Mouse (Mus musculus) lung, embryonic 14.5 days (tissue): Measurements from ENCODE around the gene Hpd. TPM values are rescaled to one million over a fixed set of nuclear protein-coding genes. Genes with fewer than 3 reads are reported as not detected.
"Not testable (repeated sequence)": the region's sequence is repeated elsewhere in the genome, so short reads cannot be mapped to it uniquely, and the experiment has no call there.

Experiments
- ATAC-seq: fragments of 200-750 bp; cut with Nextera tagmentation; 2 replicates; pipeline ENCODE4 v1.8.0; 2017; ENCODE audit warnings: mild to moderate bottlenecking, moderate TSS enrichment, moderate library complexity; ENCODE audit not compliant: insufficient read depth
- DNase-seq: peaks from one replicate; pipeline ENCODE4 v3.0.0-alpha.2; 2015
- H3K27ac ChIP-seq: fragments of 300-500 bp; sonication (generic); 2 replicates; pipeline ENCODE4 v1.5.1; 2014; ENCODE audit warnings: low read depth, mild to moderate bottlenecking, moderate library complexity
- H3K27me3 ChIP-seq: fragments of 300-500 bp; sonication (generic); 2 replicates; pipeline ENCODE4 v1.6.1; 2014; ENCODE audit warnings: low read length, control low read depth; ENCODE audit not compliant: insufficient read depth
- H3K36me3 ChIP-seq: fragments of 300-500 bp; sonication (generic); 2 replicates; pipeline ENCODE4 v1.6.1; 2014; ENCODE audit warnings: control low read depth; ENCODE audit not compliant: insufficient read depth
- H3K4me1 ChIP-seq: fragments of 300-500 bp; sonication (generic); 2 replicates; pipeline ENCODE4 v1.6.1; 2014; ENCODE audit warnings: antibody characterized with exemption, control low read depth; ENCODE audit not compliant: insufficient read depth
- H3K4me2 ChIP-seq: fragments of 300-500 bp; sonication (generic); 2 replicates; pipeline ENCODE4 v1.6.1; 2014; ENCODE audit warnings: mild to moderate bottlenecking
- H3K4me3 ChIP-seq: fragments of 300-500 bp; sonication (generic); 2 replicates; pipeline ENCODE4 v1.5.1; 2014; ENCODE audit warnings: low read depth, low read length
- H3K9ac ChIP-seq: fragments of 300-500 bp; sonication (generic); 2 replicates; pipeline ENCODE4 v1.6.1; 2014
- H3K9me3 ChIP-seq: fragments of 300-500 bp; sonication (generic); 2 replicates; pipeline ENCODE4 v1.6.1; 2016; ENCODE audit warnings: low read depth, low read length, control low read depth
- CTCF ChIP-seq: IDR thresholded peaks from 2 replicates; pipeline ENCODE4 v1.5.1; 2016; ENCODE audit warnings: antibody characterized with exemption, low read depth
- WGBS: fragments of 180-500 bp; shearing (Covaris S2); extraction: QIAGEN DNeasy Blood & Tissue Kit; methylation state at CpG from one replicate; pipeline ENCODE4 v1.1.7; 2014; 5-methylcytosine and 5-hydroxymethylcytosine counted together
- polyA plus RNA-seq: library from polyadenylated mRNA; unstranded; fragments of >200 nt; fragmentation: Nextera tagmentation; extraction: Ambion mirVana; gene quantifications from 2 replicates; pipeline ENCODE4 v1.2.1, GENCODE M21; 2014

The Hpd gene
- polyA plus RNA-seq, 1 experiment from 2014 or later, result not detected

DNA sequence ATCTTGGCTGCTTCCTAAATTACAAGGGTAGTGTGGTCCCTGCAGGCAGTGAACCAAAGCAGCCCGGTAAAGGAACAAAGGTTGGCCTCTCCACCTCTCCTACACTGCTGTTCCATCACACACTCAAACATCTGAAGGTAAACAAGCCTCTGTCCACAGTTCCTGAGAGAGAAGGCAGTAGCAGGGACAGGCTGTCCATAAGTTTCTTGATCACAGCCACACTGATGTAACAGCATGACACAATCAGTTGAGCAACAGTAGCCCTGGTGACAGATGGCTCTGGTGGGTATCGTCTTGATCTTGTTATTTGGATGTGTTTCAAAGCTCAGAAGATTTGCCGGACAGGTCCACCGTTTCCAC, 40.5 kb upstream of the Hpd start:
- Histone ChIP-seq H3K9me3 (peaks cover 4% of the 10 kb centered on the region; the same call in 1 of the 2 replicates), H3K9ac (no peak overlapping the region), H3K27ac (no peak overlapping the region), H3K4me3 (no peak overlapping the region), H3K4me1 (no peaks in the 10 kb centered on the region), H3K4me2 (no peak overlapping the region), H3K36me3 (no peaks in the 10 kb centered on the region), H3K27me3 (no peaks in the 10 kb centered on the region)
- 73% methylated on average over 4 of the region's 4 CpGs for WGBS
- no peak for TF ChIP-seq CTCF
- ATAC-seq, result no peak
- DNase-seq, result no peak

DNA sequence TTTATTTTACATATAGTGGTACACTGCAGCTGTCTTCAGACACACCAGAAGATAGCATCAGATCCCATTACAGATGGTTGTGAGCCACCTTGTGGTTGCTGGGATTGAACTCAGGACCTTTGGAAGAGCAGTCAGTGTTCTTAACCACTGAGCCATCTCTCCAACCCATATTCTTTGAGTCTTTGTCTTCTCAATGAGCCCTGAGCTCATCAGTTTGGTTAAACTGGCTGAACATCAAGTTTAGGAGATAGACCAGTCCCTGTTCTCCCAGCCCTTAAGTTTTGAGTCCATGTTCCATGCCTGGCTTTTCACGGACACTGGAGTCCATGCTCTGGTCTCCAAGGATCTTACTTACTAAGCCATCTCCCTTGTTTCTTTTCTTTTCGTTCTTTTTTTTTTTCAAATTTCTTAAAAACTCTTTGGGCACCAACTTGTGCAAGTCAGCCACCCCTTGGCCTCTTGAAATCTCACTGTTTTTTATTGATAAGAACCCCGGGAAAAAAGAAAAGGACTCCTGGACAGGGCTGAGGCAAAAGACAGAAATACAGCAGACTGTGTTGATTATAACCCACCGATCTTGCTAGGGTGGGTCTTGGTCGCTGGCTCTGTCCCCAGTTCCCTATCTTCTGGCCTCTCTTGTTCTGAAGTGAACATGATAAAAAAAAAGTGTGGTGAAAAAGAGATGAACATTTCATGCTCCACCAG, 40.0 kb upstream of the Hpd start:
- not testable (repeated sequence) for ATAC-seq, DNase-seq, H3K27ac ChIP-seq, H3K4me3 ChIP-seq, H3K4me1 ChIP-seq, H3K9me3 ChIP-seq, H3K36me3 ChIP-seq, H3K4me2 ChIP-seq, H3K27me3 ChIP-seq, H3K9ac ChIP-seq
- WGBS, result 80% methylated on average over 3 of the region's 5 CpGs

DNA sequence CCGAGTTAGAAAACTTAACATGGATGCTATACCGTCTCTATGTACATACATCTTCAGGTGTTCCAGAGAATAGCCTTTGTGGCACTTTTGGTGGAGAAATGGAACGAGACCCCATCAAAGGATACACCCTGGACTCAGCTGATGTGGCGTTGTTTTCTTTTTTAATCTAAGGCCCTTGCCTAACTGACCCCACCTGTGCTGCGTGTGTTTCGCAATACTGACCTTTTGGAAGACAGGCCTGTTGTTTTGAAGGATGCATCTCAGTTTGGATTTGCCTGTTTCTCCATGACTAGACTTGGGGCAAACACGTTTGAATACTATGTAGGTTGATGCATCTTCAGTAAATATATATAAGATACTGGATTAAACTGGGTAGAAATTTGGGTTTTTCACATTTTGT, 21.1 kb upstream of the Hpd start:
- not testable (repeated sequence) for DNase-seq, H3K9ac ChIP-seq, H3K4me2 ChIP-seq, H3K27me3 ChIP-seq, H3K27ac ChIP-seq, H3K4me1 ChIP-seq, ATAC-seq, H3K36me3 ChIP-seq, H3K9me3 ChIP-seq, H3K4me3 ChIP-seq
- WGBS, result 76% methylated on average over 7 of the region's 7 CpGs

DNA sequence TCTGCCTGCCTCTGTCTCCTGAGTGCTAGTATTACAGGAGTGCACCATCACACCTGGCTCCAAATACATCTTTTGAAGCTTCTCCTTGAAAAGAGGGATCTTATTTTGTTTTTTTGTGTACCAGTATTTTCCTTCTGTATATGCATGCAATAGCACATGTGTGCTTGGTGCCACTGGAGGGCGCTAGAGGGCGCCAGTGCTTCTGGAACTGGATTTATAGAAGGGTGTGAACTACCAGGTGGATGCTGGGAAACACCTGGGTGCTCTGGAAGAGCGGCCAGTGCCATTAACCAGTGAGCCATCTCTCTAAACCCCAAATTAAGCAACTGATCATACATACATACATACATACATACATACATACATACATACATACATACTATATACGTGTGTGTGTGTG, 20.2 kb upstream of the Hpd start:
- H3K27me3 ChIP-seq, ATAC-seq, H3K27ac ChIP-seq, DNase-seq, H3K9ac ChIP-seq, H3K4me1 ChIP-seq, H3K9me3 ChIP-seq, H3K4me2 ChIP-seq, H3K4me3 ChIP-seq, H3K36me3 ChIP-seq: not testable (repeated sequence)
- WGBS, result 46% methylated on average over 4 of the region's 4 CpGs

DNA sequence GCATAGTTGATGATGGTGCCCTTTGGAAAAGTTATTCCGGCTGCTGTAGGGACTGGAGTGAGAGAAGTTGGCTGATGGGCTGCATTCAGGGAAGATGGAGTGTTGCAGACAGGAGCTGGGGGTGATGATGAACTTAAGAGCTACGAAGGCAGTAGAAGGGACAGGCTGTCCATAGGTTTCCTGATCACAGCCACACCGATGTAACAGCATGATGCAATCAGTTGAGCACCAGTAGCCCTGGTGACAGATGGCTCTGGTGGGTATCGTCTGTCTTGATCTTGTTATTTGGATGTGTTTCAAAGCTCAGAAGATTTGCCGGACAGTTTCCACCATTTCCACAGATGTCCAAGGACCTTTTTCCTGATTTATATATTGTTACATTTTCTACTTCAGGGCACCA, 19.5 kb upstream of the Hpd start:
- H3K4me3 ChIP-seq, result no peak overlapping the region
- H3K36me3 ChIP-seq, result no peaks in the 10 kb centered on the region
- no peak for ATAC-seq
- 60% methylated on average over 5 of the region's 5 CpGs for WGBS
- no peak for DNase-seq
- TF ChIP-seq CTCF, result no peak
- no peak overlapping the region for H3K9ac ChIP-seq
- no peaks in the 10 kb centered on the region for H3K27me3 ChIP-seq
- no peak overlapping the region for H3K4me2 ChIP-seq
- H3K9me3 ChIP-seq, result no peaks in the 10 kb centered on the region
- no peaks in the 10 kb centered on the region for H3K4me1 ChIP-seq
- no peak overlapping the region for H3K27ac ChIP-seq

DNA sequence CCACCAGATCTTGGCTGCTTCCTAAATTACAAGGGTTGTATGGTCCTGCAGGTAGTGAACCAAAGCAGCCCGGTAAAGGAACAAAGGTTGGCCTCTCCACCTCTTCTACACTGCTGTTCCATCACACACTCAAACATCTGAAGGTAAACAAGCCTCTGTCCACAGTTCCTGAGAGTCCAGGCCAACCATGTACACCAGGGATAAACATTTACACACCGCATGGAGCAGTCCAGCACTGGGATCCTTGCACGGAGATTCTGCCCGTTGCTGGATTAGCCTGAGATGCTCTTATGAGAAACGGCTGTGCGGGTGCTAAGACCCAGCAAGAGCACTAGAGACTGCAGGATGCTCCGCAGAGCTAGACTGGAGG, 19.0 kb upstream of the Hpd start:
- 55% methylated on average over 7 of the region's 7 CpGs for WGBS
- Histone ChIP-seq H3K36me3 (no peaks in the 10 kb centered on the region), H3K4me1 (no peaks in the 10 kb centered on the region), H3K9me3 (no peaks in the 10 kb centered on the region), H3K27me3 (no peaks in the 10 kb centered on the region), H3K4me3 (no peak overlapping the region), H3K9ac (no peak overlapping the region), H3K4me2 (no peak overlapping the region), H3K27ac (no peak overlapping the region)
- TF ChIP-seq CTCF, result no peak
- no peak for ATAC-seq
- DNase-seq, result no peak

DNA sequence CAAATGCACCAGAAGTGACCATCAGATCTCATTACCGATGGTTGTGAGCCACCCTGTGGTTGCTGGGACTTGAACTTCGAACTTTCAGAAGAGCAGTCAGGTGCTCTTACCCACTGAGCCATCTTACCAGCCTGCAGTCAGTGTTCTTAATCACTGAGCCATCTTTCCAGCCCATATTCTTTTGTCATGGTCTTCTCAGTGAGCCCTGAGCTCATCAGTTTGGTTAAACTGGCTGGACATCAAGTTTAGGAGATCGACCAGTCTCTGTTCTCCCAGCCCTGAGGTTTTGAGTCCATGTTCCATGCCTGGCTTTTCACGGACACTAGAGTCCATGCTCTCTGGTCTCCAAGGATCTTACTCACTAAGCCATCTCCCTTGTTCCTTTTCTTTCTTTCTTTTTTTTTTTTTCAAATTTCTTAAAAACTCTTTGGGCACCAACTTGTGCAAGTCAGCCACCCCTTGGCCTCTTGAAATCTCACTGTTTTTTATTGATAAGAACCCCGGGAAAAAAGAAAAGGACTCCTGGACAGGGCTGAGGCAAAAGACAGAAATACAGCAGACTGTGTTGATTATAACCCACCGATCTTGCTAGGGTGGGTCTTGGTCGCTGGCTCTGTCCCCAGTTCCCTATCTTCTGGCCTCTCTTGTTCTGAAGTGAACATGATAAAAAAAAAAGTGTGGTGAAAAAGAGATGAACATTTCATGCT, 18.4 kb upstream of the Hpd start:
- DNase-seq, H3K36me3 ChIP-seq, H3K9ac ChIP-seq, H3K27ac ChIP-seq, H3K9me3 ChIP-seq, H3K27me3 ChIP-seq, H3K4me3 ChIP-seq, H3K4me2 ChIP-seq, H3K4me1 ChIP-seq, ATAC-seq: not testable (repeated sequence)
- WGBS, result 84% methylated on average over 5 of the region's 7 CpGs
